Mouse (Mus musculus) midbrain, embryonic 11.5 days (tissue): Measurements from ENCODE around the gene Aldh3b1. TPM values are rescaled to one million over a fixed set of nuclear protein-coding genes. Genes with fewer than 3 reads are reported as not detected.

Experiments used
- ATAC-seq: fragments of 200-750 bp; cut with Nextera tagmentation; 2 replicates; pipeline ENCODE4 v1.8.0; 2017; ENCODE audit warnings: moderate TSS enrichment, moderate library complexity; ENCODE audit not compliant: low FRiP score
- DNase-seq: peaks from one replicate; pipeline ENCODE4 v3.0.0; 2015; ENCODE audit warnings: low spot score; ENCODE audit errors: missing footprints
- H3K27ac ChIP-seq: fragments of 300-500 bp; sonication (generic); 2 replicates; pipeline ENCODE4 v1.5.1; 2014; ENCODE audit warnings: low read depth, low read length
- H3K27me3 ChIP-seq: fragments of 300-500 bp; sonication (generic); 2 replicates; pipeline ENCODE4 v1.6.1; 2014; ENCODE audit warnings: mild to moderate bottlenecking, low read length, moderate library complexity, mixed read lengths; ENCODE audit not compliant: control insufficient read depth, insufficient read depth
- H3K36me3 ChIP-seq: fragments of 300-500 bp; sonication (generic); 2 replicates; pipeline ENCODE4 v1.6.1; 2014; ENCODE audit warnings: mild to moderate bottlenecking, low read length, moderate library complexity, mixed read lengths; ENCODE audit not compliant: control insufficient read depth, insufficient read depth
- H3K4me1 ChIP-seq: fragments of 300-500 bp; sonication (generic); 2 replicates; pipeline ENCODE4 v1.6.1; 2014; ENCODE audit warnings: low read length; ENCODE audit not compliant: control insufficient read depth, insufficient read depth
- H3K4me2 ChIP-seq: fragments of 300-500 bp; sonication (generic); 2 replicates; pipeline ENCODE4 v1.6.1; 2014; ENCODE audit warnings: mild to moderate bottlenecking, moderate library complexity
- H3K4me3 ChIP-seq: fragments of 300-500 bp; sonication (generic); 2 replicates; pipeline ENCODE4 v1.5.1; 2014; ENCODE audit warnings: low read depth, low read length
- H3K9ac ChIP-seq: fragments of 300-500 bp; sonication (generic); 2 replicates; pipeline ENCODE4 v1.6.1; 2014; ENCODE audit warnings: low read length
- H3K9me3 ChIP-seq: fragments of 300-500 bp; sonication (generic); 2 replicates; pipeline ENCODE4 v1.6.1; 2016; ENCODE audit warnings: low read length; ENCODE audit not compliant: control insufficient read depth
- WGBS: fragments of 180-500 bp; shearing (Covaris S2); extraction: QIAGEN DNeasy Blood & Tissue Kit; methylation state at CpG from one replicate; pipeline ENCODE4 v1.1.7; 2014; 5-methylcytosine and 5-hydroxymethylcytosine counted together
- polyA plus RNA-seq: library from polyadenylated mRNA; unstranded; fragments of >200 nt; fragmentation: Nextera tagmentation; extraction: Ambion mirVana; gene quantifications from 2 replicates; pipeline ENCODE4 v1.2.1, GENCODE M21; 2014

Aldh3b1 gene
- polyA plus RNA-seq, 1 experiment from 2014 or later = 0.67 TPM

- no peaks in the 10 kb centered on the region for H3K4me1 ChIP-seq
- ATAC-seq = no peak
- no peaks in the 10 kb centered on the region for H3K27me3 ChIP-seq
- no peaks in the 10 kb centered on the region for H3K9me3 ChIP-seq
- H3K4me3 ChIP-seq = no peak overlapping the region
- no peaks in the 10 kb centered on the region for H3K36me3 ChIP-seq
- no peak overlapping the region for H3K4me2 ChIP-seq
- WGBS = 67% methylated on average over 14 of the region's 14 CpGs
- no peak overlapping the region for H3K27ac ChIP-seq
- H3K9ac ChIP-seq = no peak overlapping the region
- no peak for DNase-seq
Observed at GRCm38 (mm10) chr19:3948546-3948945, 18.9 kb upstream of the Aldh3b1 start.

- H3K27ac ChIP-seq = no peak overlapping the region
- H3K36me3 ChIP-seq = no peaks in the 10 kb centered on the region
- H3K4me1 ChIP-seq = 0 out of 2 replicates have a peak, but pooled peaks cover 2% of the 10 kb centered on the region
- ATAC-seq = no peak
- no peaks in the 10 kb centered on the region for H3K9me3 ChIP-seq
- WGBS = 83% methylated on average over 3 of the region's 3 CpGs
- H3K9ac ChIP-seq = no peak overlapping the region
- DNase-seq = no peak
- no peak overlapping the region for H3K4me2 ChIP-seq
- no peaks in the 10 kb centered on the region for H3K27me3 ChIP-seq
- no peak overlapping the region for H3K4me3 ChIP-seq
Observed at GRCm38 (mm10) chr19:3947813-3948212, 18.2 kb upstream of the Aldh3b1 start.

- no peak overlapping the region for H3K27ac ChIP-seq
- WGBS = 13% methylated on average over 2 of the region's 2 CpGs
- no peak overlapping the region for H3K4me3 ChIP-seq
- H3K9ac ChIP-seq = no peak overlapping the region
- DNase-seq = peak; percentile 93
- H3K27me3 ChIP-seq = no peaks in the 10 kb centered on the region
- no peak overlapping the region for H3K4me2 ChIP-seq
- H3K4me1 ChIP-seq = 0 out of 2 replicates have a peak, but pooled peaks cover 2% of the 10 kb centered on the region
- peak; percentile 57; the same call in 1 of the 2 replicates for ATAC-seq
- no peaks in the 10 kb centered on the region for H3K9me3 ChIP-seq
- H3K36me3 ChIP-seq = no peaks in the 10 kb centered on the region
Observed at GRCm38 (mm10) chr19:3946715-3947114, 17.1 kb upstream of the Aldh3b1 start.

GRCm38 (mm10) chr19:3945872-3946564 is 16.4 kb upstream of the Aldh3b1 start:
- no peak for ATAC-seq
- H3K4me1 ChIP-seq = 0 out of 2 replicates have a peak, but pooled peaks cover 2% of the 10 kb centered on the region
- no peak overlapping the region for H3K4me2 ChIP-seq
- H3K27ac ChIP-seq = no peak overlapping the region
- H3K4me3 ChIP-seq = no peak overlapping the region
- H3K9ac ChIP-seq = no peak overlapping the region
- H3K9me3 ChIP-seq = no peaks in the 10 kb centered on the region
- H3K36me3 ChIP-seq = no peaks in the 10 kb centered on the region
- 31% methylated on average over 10 of the region's 10 CpGs for WGBS
- no peak for DNase-seq
- H3K27me3 ChIP-seq = no peaks in the 10 kb centered on the region

- H3K4me2 ChIP-seq = no peak overlapping the region
Observed at GRCm38 (mm10) chr19:3942986-3943735, 13.6 kb upstream of the Aldh3b1 start.

GRCm38 (mm10) chr19:3942315-3942714 is 12.7 kb upstream of the Aldh3b1 start:
- H3K9ac ChIP-seq = no peak overlapping the region
- H3K36me3 ChIP-seq = no peaks in the 10 kb centered on the region
- H3K27me3 ChIP-seq = no peaks in the 10 kb centered on the region
- no peak overlapping the region for H3K27ac ChIP-seq
- H3K4me2 ChIP-seq = no peak overlapping the region
- 82% methylated on average over 7 of the region's 7 CpGs for WGBS
- no peak overlapping the region for H3K4me3 ChIP-seq
- no peak for ATAC-seq
- 0 out of 2 replicates have a peak, but pooled peaks cover 2% of the 10 kb centered on the region for H3K4me1 ChIP-seq
- DNase-seq = no peak
- H3K9me3 ChIP-seq = no peaks in the 10 kb centered on the region

More at GRCm38 (mm10) chr19:3942986-3943735, 13.6 kb upstream of the Aldh3b1 start:
- H3K9me3 ChIP-seq = no peaks in the 10 kb centered on the region
- H3K27ac ChIP-seq = no peak overlapping the region
- H3K36me3 ChIP-seq = no peaks in the 10 kb centered on the region
- H3K4me3 ChIP-seq = no peak overlapping the region
- DNase-seq (no peak), ATAC-seq (no peak)
- H3K27me3 ChIP-seq = no peaks in the 10 kb centered on the region
- 0 out of 2 replicates have a peak, but pooled peaks cover 2% of the 10 kb centered on the region for H3K4me1 ChIP-seq
- WGBS = 23% methylated on average over 27 of the region's 27 CpGs
- H3K9ac ChIP-seq = no peak overlapping the region

- DNase-seq (peak; percentile 95), ATAC-seq (0 out of 2 replicates have a peak, but pooled peaks have one; percentile 27)
- WGBS = 10% methylated on average over 22 of the region's 22 CpGs
- Histone ChIP-seq H3K27me3 (no peaks in the 10 kb centered on the region; the same call in 1 of the 2 replicates), H3K36me3 (no peaks in the 10 kb centered on the region), H3K9me3 (no peaks in the 10 kb centered on the region), H3K9ac (peak overlapping the region; percentile 48), H3K4me2 (peak overlapping the region; percentile 67), H3K4me3 (peak overlapping the region; percentile 35), H3K4me1 (peaks cover 8% of the 10 kb centered on the region), H3K27ac (no peak overlapping the region)
Observed at GRCm38 (mm10) chr19:3935896-3936850, 6.6 kb upstream of the Aldh3b1 start.

- Histone ChIP-seq H3K4me1 (peaks cover 8% of the 10 kb centered on the region), H3K9me3 (no peaks in the 10 kb centered on the region), H3K4me3 (peak within 1 kb of the TSS; percentile 35), H3K36me3 (no peaks in the 10 kb centered on the region), H3K4me2 (peak within 1 kb of the TSS; percentile 67), H3K27ac (no peak within 1 kb of the TSS), H3K27me3 (no peaks in the 10 kb centered on the region; the same call in 1 of the 2 replicates), H3K9ac (peak within 1 kb of the TSS; percentile 48)
- DNase-seq (peak; percentile 88), ATAC-seq (peak; percentile 81)
- WGBS = 6% methylated on average over 42 of the region's 42 CpGs
Observed at GRCm38 (mm10) chr19:3935032-3935895, 5.7 kb upstream of the Aldh3b1 start, which contains the start of gene Unc93b1. Gene Unc93b1, plus strand, starts transcription at chr19:3935186.
